Mouse (Mus musculus): ENCODE measurements at regions not wholly inside any gene's neighbourhood (a gene's known extent, or its start where the extent isn't known, plus 50 kb on each side); places are given as distances from the start of the nearest gene placed in this dataset.
"Not testable (repeated sequence)": the region's sequence is repeated elsewhere in the genome, so short reads cannot be mapped to it uniquely, and the experiment has no call there.

DNA sequence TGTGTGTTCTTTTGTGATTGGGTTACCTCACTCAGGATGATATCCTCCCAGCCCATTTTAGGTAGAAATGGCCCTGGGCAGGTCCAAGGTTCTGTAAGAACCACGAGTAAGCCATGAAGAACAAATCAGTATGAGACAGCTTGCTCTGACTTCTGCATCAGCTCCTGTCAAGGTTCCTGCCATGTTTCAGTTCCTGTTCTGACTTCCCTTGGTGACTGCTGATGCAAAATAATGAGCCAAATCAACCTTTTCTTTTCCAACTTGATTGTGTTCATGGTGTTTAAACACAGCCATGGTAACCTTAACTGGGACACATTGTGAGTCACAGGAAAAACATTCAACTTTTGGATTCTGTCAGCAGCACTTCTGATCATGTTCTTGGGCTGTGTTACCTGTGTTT is 667.4 kb upstream of the Igfbp7 start:
- Histone ChIP-seq H3K27ac (replicated peaks) (no peak overlapping the region), H3K9me3 (replicated peaks) (no peaks in the 10 kb centered on the region), H3K4me3 (no peak overlapping the region), H3K36me3 (no peaks in the 10 kb centered on the region), H3K27me3 (ENCODE audit: low read depth, poor library complexity, severe bottlenecking) (no peaks in the 10 kb centered on the region), H3K4me1 (no peaks in the 10 kb centered on the region)
- DNase-seq (ENCODE audit: low spot score), result no peak
- 60% methylated on average over 1 of the region's 1 CpGs for WGBS

DNA sequence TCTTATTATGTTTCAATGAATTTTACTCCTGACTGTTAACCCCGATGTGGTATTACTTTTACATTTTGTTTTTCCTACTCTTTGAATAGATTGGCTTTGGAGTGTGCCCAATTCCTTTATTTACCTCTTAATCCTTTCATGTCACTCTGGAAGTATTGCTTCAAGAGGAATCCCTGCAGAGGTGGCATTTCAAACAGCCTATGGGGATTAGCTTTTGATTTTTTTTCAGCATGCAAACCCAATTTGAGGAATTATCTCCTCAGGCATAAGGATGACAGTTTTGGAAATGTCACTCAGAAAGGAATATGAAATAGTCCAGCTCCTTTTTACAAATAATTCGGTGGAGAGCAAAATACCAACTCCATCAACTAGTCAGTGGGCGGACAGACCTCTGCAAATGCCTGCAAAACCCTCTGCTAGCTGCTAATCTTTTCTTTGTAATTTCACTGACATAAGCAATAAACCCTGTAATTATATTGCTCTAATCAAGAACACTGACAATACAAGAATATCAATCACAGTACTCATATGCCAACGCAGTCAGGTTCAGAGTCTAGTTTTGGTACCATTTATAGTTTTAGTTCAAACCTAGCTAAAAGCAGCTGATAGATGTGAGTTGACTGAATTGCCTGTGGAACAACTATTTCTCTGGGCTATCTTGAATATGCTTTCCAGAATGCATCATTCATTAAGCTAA is 624.9 kb upstream of the Igfbp7 start:
- 0 out of 2 replicates have a peak, but pooled peaks cover 3% of the 10 kb centered on the region for H3K4me1 ChIP-seq
- DNase-seq (ENCODE audit: low spot score), result no peak
- H3K9me3 ChIP-seq (replicated peaks), result no peaks in the 10 kb centered on the region
- WGBS, result 63% methylated on average over 4 of the region's 4 CpGs
- H3K4me3 ChIP-seq, result no peak overlapping the region
- H3K27ac ChIP-seq (replicated peaks), result no peak overlapping the region
- H3K27me3 ChIP-seq (ENCODE audit: low read depth, poor library complexity, severe bottlenecking), result no peaks in the 10 kb centered on the region
- no peaks in the 10 kb centered on the region for H3K36me3 ChIP-seq

DNA sequence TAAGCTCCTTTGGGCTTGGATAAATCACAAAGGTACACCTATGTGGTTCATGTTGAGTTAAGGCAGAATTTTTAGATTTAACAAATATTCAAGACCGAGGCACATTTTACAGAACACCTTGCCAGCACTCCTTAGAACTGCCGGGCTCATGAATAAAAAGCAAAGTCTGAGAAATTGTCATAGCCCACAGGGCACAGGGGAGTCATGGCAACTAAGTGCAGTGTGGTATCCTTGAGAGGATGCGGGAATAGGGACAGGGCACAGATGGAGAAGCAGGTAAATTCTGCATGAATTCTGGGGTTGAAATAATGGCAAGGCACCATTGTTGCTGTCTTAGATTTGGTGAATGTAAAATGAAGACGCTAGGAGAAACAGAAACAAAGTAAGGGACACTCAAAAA is 609.7 kb upstream of the Igfbp7 start:
- H3K27ac ChIP-seq (replicated peaks), result no peak overlapping the region
- no peak for DNase-seq (ENCODE audit: low spot score)
- no peaks in the 10 kb centered on the region for H3K27me3 ChIP-seq (ENCODE audit: low read depth, poor library complexity, severe bottlenecking)
- H3K4me1 ChIP-seq, result no peaks in the 10 kb centered on the region
- H3K4me3 ChIP-seq, result no peak overlapping the region
- 86% methylated on average over 4 of the region's 4 CpGs for WGBS
- H3K9me3 ChIP-seq (replicated peaks), result no peaks in the 10 kb centered on the region
- no peaks in the 10 kb centered on the region for H3K36me3 ChIP-seq

DNA sequence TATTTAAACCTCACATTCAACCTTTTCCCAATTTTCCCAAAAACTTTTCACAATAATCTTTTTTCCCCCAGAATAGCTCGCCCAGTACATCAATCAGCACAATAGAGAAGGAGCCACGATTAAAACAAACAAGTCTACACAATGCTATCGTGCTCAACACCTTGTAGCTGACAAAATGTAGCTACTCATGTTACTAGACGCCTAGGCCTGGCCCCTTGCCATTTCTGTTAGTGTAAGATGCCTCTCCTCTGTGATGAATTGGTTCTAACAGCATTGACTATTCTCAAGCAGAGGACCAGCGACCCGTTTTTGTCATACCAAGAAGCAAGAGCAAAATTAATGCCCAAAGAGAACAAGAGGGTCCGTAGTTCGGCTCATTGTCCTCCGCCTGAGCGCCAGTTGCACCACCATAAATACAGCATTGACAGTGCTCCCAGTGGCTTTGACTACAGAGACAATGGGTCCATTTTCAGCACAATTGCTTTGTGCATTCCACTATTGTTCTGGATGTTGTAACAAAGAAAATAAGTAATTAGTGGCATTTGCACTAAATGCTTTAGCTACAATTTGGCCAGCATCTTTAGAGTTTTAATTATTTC is 578.7 kb upstream of the Igfbp7 start:
- no peaks in the 10 kb centered on the region for H3K36me3 ChIP-seq
- H3K9me3 ChIP-seq (replicated peaks), result no peaks in the 10 kb centered on the region
- no peaks in the 10 kb centered on the region for H3K4me1 ChIP-seq
- H3K27ac ChIP-seq (replicated peaks), result no peak overlapping the region
- 78% methylated on average over 10 of the region's 10 CpGs for WGBS
- no peak overlapping the region for H3K4me3 ChIP-seq
- no peak for DNase-seq (ENCODE audit: low spot score)
- H3K27me3 ChIP-seq (ENCODE audit: low read depth, poor library complexity, severe bottlenecking), result no peaks in the 10 kb centered on the region

DNA sequence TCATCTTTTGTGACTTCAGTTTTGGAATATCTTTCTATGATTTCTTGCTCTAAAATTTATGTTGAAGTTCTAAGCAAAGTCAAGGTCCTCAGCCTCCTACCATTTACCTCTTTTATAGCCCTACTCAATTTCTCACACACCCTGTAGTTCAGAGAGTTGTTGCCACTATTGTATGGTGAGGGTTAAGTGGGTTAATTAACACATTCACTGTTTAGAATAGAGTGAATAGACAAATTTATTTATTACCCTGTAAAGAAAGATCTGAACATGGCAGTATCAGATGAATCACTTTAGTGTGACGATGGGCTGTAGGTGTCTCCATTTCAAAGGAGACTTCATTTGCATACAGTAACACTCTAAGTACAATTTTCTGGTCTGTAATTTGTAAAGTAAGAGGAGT is 577.4 kb upstream of the Igfbp7 start:
- 85% methylated on average over 1 of the region's 1 CpGs for WGBS
- no peaks in the 10 kb centered on the region for H3K4me1 ChIP-seq
- no peak for DNase-seq (ENCODE audit: low spot score)

DNA sequence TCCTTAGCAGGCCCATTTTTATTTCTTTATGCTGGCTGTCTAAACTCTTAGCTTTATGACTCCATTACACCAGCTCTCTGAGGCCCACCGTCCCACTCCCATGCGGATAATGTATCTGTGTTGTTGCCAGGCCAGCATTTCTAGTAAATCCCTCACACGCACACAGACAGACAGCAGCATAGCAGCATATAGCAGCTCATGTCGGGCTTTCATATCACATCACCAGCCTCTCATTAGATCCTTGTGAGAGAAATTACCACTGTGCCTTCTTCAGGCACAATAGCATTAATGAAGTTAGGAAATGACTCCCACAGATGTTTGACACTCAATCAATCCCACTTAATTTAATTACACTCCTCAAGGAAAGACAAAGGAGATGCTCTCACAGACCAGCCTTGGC is 532.2 kb upstream of the Igfbp7 start:
- DNase-seq (ENCODE audit: low spot score); H3K9me3 ChIP-seq (replicated peaks); H3K4me1 ChIP-seq; H3K27ac ChIP-seq (replicated peaks); H3K36me3 ChIP-seq; H3K4me3 ChIP-seq; H3K27me3 ChIP-seq (ENCODE audit: low read depth, poor library complexity, severe bottlenecking): not testable (repeated sequence)
- WGBS, result 87% methylated on average over 4 of the region's 4 CpGs

More for the DNA sequence above, 577.4 kb upstream of the Igfbp7 start:
- Histone ChIP-seq H3K27ac (replicated peaks) (no peak overlapping the region), H3K4me3 (no peak overlapping the region), H3K9me3 (replicated peaks) (no peaks in the 10 kb centered on the region), H3K27me3 (ENCODE audit: low read depth, poor library complexity, severe bottlenecking) (no peaks in the 10 kb centered on the region), H3K36me3 (no peaks in the 10 kb centered on the region)

DNA sequence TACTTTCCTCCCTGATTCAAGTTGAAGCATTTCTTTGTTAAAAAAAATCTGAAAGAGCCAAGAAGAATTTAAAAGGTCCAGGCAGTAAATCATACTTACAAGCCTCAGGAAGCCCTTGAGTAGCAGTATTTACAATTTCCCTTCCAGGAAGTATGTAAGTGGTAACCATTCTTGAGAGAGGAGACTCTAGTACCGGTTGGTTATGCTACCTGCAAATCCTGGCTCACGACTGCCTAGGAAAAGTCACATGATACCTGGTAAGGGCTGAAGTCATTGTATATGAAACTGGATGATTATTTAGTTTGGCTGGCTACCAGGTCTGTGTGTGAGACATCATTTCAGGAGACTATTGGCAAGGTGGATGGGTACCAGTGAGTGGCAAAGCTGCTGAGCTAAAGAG is 524.0 kb upstream of the Igfbp7 start:
- Histone ChIP-seq H3K4me1 (no peaks in the 10 kb centered on the region), H3K9me3 (replicated peaks) (no peaks in the 10 kb centered on the region), H3K4me3 (no peak overlapping the region), H3K27me3 (ENCODE audit: low read depth, poor library complexity, severe bottlenecking) (no peaks in the 10 kb centered on the region), H3K36me3 (no peaks in the 10 kb centered on the region), H3K27ac (replicated peaks) (no peak overlapping the region)
- 95% methylated on average over 2 of the region's 2 CpGs for WGBS
- DNase-seq (ENCODE audit: low spot score), result no peak

DNA sequence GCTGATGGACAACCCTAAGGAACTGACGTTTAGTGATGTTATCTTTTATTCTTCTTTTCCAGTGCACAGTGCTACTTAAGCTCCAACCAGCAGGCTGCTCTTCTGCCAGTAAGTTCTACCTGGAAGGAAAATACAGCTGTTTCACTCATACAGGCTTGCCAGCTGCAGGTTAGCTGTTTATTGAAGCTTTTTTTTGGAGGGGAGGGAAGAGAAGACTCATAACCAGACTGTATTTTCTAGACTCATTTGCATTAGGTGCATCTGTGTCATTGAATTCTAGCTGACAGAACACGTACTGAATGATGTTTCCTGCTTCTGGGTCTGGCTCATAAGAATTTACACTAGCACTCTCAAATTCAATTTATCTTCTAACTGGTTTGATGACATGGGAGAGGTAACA is 513.3 kb upstream of the Igfbp7 start:
- no peak for DNase-seq (ENCODE audit: low spot score)
- Histone ChIP-seq H3K4me1 (no peaks in the 10 kb centered on the region), H3K27ac (replicated peaks) (no peak overlapping the region), H3K36me3 (no peaks in the 10 kb centered on the region), H3K9me3 (replicated peaks) (no peaks in the 10 kb centered on the region), H3K4me3 (no peak overlapping the region), H3K27me3 (ENCODE audit: low read depth, poor library complexity, severe bottlenecking) (no peaks in the 10 kb centered on the region)
- WGBS, result 83% methylated on average over 2 of the region's 2 CpGs

DNA sequence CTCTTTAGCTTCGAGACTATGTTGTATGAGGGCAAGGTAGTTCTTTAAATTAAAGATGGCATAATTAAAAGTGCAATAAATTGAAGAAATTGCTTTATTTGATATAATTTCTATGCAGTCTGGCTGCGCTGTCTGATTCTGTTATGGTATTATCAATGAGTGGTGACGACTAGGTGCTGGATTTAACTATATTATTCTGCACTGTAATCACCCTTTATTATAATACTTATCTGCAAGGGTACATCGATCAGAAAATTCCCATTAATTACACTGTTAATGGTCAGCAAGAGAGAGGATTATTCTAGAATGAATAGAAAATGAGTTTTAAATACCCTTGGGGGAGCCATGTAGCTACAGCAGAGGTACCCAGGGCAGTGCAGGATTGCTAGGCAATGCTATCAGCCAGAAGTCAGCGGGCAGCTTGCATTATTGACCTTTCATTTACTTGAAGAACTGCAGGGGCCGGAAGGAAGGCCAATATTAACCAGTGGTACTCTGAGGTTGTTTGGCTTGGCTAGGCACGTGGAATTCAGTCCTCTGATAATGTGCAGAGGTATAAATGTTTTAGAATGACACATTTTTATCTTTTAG is 509.3 kb upstream of the Igfbp7 start:
- Histone ChIP-seq H3K27me3 (ENCODE audit: low read depth, poor library complexity, severe bottlenecking) (no peaks in the 10 kb centered on the region), H3K4me3 (no peak overlapping the region), H3K4me1 (no peaks in the 10 kb centered on the region), H3K27ac (replicated peaks) (no peak overlapping the region), H3K36me3 (no peaks in the 10 kb centered on the region), H3K9me3 (replicated peaks) (no peaks in the 10 kb centered on the region)
- no peak for DNase-seq (ENCODE audit: low spot score)
- WGBS, result 78% methylated on average over 7 of the region's 7 CpGs

DNA sequence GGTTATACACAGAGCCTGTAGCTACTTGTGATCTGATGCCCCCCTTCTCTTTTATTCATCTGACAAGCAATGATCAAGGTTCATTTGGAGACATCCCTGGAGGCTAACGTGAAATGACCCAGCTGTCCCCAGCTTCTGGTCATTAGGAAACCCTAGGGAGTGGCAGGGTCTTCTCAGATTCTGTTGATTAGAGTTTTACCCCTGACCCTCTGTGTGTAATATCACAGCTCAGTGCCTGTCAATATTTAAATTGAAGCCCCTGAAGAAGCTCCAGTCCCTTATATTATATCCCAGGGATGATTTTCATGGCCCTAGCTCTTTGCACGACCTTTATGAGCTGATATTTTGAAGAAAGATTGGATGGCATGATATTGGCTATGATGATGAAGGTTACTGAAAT is 508.5 kb upstream of the Igfbp7 start:
- DNase-seq (ENCODE audit: low spot score), result no peak
- WGBS, result 74% methylated on average over 2 of the region's 2 CpGs
- Histone ChIP-seq H3K27me3 (ENCODE audit: low read depth, poor library complexity, severe bottlenecking) (no peaks in the 10 kb centered on the region), H3K4me3 (no peak overlapping the region), H3K36me3 (no peaks in the 10 kb centered on the region), H3K4me1 (no peaks in the 10 kb centered on the region), H3K9me3 (replicated peaks) (no peaks in the 10 kb centered on the region), H3K27ac (replicated peaks) (no peak overlapping the region)

DNA sequence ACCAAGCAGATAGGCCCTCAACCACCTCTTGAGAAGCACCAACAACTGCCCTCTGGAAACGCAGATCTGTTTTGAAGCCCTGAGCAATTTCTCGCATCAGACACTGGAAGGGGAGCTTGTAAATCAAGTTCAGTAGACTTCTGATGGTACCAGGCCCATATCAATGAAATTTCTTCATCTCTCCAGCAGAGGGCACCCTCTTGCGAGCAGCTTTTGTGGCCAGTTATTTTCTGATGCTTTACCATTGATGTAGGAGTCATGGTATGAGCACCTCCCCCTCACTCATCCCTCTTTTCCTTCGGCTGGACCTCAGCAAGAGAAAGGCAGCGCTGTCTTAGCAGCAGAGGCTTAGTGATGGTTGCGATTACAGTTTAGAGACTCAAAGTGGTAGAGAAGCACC is 501.4 kb upstream of the Igfbp7 start:
- no peak overlapping the region for H3K27ac ChIP-seq (replicated peaks)
- no peak overlapping the region for H3K4me3 ChIP-seq
- H3K36me3 ChIP-seq, result no peaks in the 10 kb centered on the region
- WGBS, result 50% methylated on average over 6 of the region's 6 CpGs
- H3K9me3 ChIP-seq (replicated peaks), result no peaks in the 10 kb centered on the region
- H3K4me1 ChIP-seq, result no peaks in the 10 kb centered on the region
- no peak for DNase-seq (ENCODE audit: low spot score)
- no peaks in the 10 kb centered on the region for H3K27me3 ChIP-seq (ENCODE audit: low read depth, poor library complexity, severe bottlenecking)

DNA sequence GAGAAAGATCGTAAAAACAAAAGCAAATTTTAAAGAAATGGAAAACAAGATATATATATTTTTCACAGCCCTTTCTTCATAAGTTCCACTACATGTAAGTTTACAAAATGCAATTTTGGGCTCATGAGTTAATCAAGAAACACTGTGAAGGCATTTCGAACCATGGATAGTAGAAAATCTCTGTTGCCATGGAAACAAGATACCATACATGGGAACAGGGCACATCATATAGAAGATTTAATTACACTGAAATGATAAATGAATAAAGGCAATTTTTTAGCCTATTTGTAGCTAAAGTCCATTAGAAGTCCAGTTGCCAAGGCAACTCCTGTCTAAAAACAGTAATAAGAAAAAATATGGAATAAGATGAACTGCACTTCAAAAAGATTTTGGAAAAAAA is 484.2 kb upstream of the Igfbp7 start:
- H3K27ac ChIP-seq (replicated peaks); DNase-seq (ENCODE audit: low spot score); H3K36me3 ChIP-seq; H3K4me3 ChIP-seq; H3K27me3 ChIP-seq (ENCODE audit: low read depth, poor library complexity, severe bottlenecking); H3K9me3 ChIP-seq (replicated peaks); H3K4me1 ChIP-seq: not testable (repeated sequence)
- WGBS, result 89% methylated on average over 2 of the region's 2 CpGs

DNA sequence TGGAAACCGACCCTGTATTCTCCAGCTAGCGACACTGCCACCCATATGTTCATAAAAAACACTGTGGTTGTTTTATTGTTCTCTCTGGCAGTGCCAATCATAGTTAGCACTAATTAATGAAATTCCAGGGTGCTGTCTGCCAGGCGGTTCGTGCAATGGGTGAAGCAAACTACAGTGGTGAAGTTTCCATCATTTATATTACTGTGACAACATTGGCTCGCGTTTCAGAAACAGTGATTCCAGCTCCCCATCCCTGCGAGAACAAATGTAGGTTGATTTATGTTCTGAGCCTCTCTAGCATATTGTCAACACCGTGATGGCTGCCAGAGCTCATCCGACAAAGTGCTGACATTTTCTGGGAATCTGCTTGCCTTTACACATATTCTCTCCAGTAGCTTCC is 480.7 kb upstream of the Igfbp7 start:
- DNase-seq (ENCODE audit: low spot score), result no peak
- WGBS, result 91% methylated on average over 9 of the region's 9 CpGs
- Histone ChIP-seq H3K27me3 (ENCODE audit: low read depth, poor library complexity, severe bottlenecking) (no peaks in the 10 kb centered on the region), H3K27ac (replicated peaks) (no peak overlapping the region), H3K4me1 (no peaks in the 10 kb centered on the region), H3K36me3 (no peaks in the 10 kb centered on the region), H3K9me3 (replicated peaks) (no peaks in the 10 kb centered on the region), H3K4me3 (no peak overlapping the region)
